Mouse (Mus musculus) myocyte (in vitro differentiated cells): ENCODE measurements around the gene Swap70. TPM values are rescaled to one million over a fixed set of nuclear protein-coding genes. Genes with fewer than 3 reads are reported as not detected.

Experiments
- H3K27me3 ChIP-seq: one replicate; pipeline ENCODE4 v1.6.1; 2011; ENCODE audit not compliant: control insufficient read depth, insufficient read depth, insufficient read length
- H3K36me3 ChIP-seq: one replicate; pipeline ENCODE4 v1.6.1; 2011; ENCODE audit not compliant: control insufficient read depth, insufficient read depth
- H3K4me2 ChIP-seq: one replicate; pipeline ENCODE4 v1.6.1; 2011; ENCODE audit warnings: low read depth, control low read depth
- H3K4me3 ChIP-seq: one replicate; pipeline ENCODE4 v1.5.1; 2011; ENCODE audit warnings: mild to moderate bottlenecking, control low read depth, moderate library complexity
- H3K79me2 ChIP-seq: one replicate; pipeline ENCODE4 v1.6.1; 2011; ENCODE audit not compliant: control insufficient read depth, insufficient read depth
- H3ac ChIP-seq: one replicate; pipeline ENCODE4 v1.6.1; 2011; ENCODE audit not compliant: control insufficient read depth, insufficient read length
- CEBPB ChIP-seq: IDR thresholded peaks from 2 replicates; pipeline ENCODE4 v1.6.1; 2011; ENCODE audit warnings: mild to moderate bottlenecking, moderate library complexity; ENCODE audit not compliant: poor library complexity, insufficient read depth, severe bottlenecking
- E2F4 ChIP-seq: IDR thresholded peaks from one replicate; pipeline ENCODE4 v1.6.1; 2011; ENCODE audit warnings: mild to moderate bottlenecking, control low read depth, moderate library complexity; ENCODE audit not compliant: insufficient read depth
- MAX ChIP-seq: IDR thresholded peaks from one replicate; pipeline ENCODE4 v1.6.1; 2011; ENCODE audit warnings: low read depth, mild to moderate bottlenecking, control low read depth
- MYOD1 ChIP-seq, 3 experiments: IDR thresholded peaks; one replicate each; pipeline ENCODE4 v1.6.1; 2011; ENCODE audit warnings: control low read depth in 2 of 3, low read depth in 2 of 3, mild to moderate bottlenecking in 2 of 3, moderate library complexity in 1 of 3; ENCODE audit not compliant: insufficient read length in 2 of 3, control insufficient read depth in 1 of 3
- MYOG ChIP-seq, 3 experiments: IDR thresholded peaks; one replicate each; pipeline ENCODE4 v1.6.1; 2011; ENCODE audit warnings: control low read depth in 2 of 3, low read depth in 2 of 3, mild to moderate bottlenecking in 2 of 3; ENCODE audit not compliant: insufficient read length in 2 of 3, control insufficient read depth in 1 of 3, insufficient read depth in 1 of 3
- POLR2A ChIP-seq: IDR thresholded peaks from one replicate; pipeline ENCODE4 v1.6.1; 2011; ENCODE audit warnings: low read depth, mild to moderate bottlenecking, control low read depth, moderate library complexity; ENCODE audit not compliant: insufficient read length
- POLR2AphosphoS2 ChIP-seq: IDR thresholded peaks from one replicate; pipeline ENCODE4 v1.6.1; 2011; ENCODE audit warnings: low read depth, control low read depth; ENCODE audit not compliant: insufficient read length
- REST ChIP-seq: IDR thresholded peaks from one replicate; pipeline ENCODE4 v1.6.1; 2011; ENCODE audit warnings: mild to moderate bottlenecking, control low read depth, moderate library complexity; ENCODE audit not compliant: insufficient read depth, insufficient read length
- SRF ChIP-seq: IDR thresholded peaks from one replicate; pipeline ENCODE4 v1.6.1; 2011; ENCODE audit warnings: low read depth; ENCODE audit not compliant: control insufficient read depth, insufficient read length
- TCF12 ChIP-seq: IDR thresholded peaks from one replicate; pipeline ENCODE4 v1.6.1; 2011; ENCODE audit warnings: mild to moderate bottlenecking, control low read depth; ENCODE audit not compliant: poor library complexity, insufficient read depth, severe bottlenecking
- TCF3 ChIP-seq: IDR thresholded peaks from one replicate; pipeline ENCODE4 v1.6.1; 2011; ENCODE audit warnings: low read depth, control low read depth; ENCODE audit not compliant: insufficient read length
- USF1 ChIP-seq: IDR thresholded peaks from one replicate; pipeline ENCODE4 v1.6.1; 2011; ENCODE audit warnings: low read depth, mild to moderate bottlenecking, control low read depth, moderate library complexity
- polyA plus RNA-seq: library from polyadenylated mRNA; unstranded; fragments of >200 nt; fragmentation: generic; extraction: Trizol; gene quantifications from one replicate; pipeline ENCODE4 v1.2.1, GENCODE M21; 2012; ENCODE audit warnings: missing spikeins

The Swap70 gene
- polyA plus RNA-seq, 1 experiment, result 11.4 TPM

GRCm38 (mm10) chr7:110325381-110326110 is 104.0 kb downstream of the Swap70 start:
- Histone ChIP-seq H3K27me3 (no peaks in the 10 kb centered on the region), H3K79me2 (no peaks in the 10 kb centered on the region), H3K4me2 (no peak overlapping the region), H3ac (no peak overlapping the region), H3K36me3 (peaks cover 30% of the 10 kb centered on the region), H3K4me3 (no peak overlapping the region)
- TF ChIP-seq SRF, result no peak
- no peak for TF ChIP-seq POLR2AphosphoS2
- TF ChIP-seq MAX, result no peak
- TF ChIP-seq POLR2A, result no peak
- TF ChIP-seq TCF3, result no peak
- no peak for TF ChIP-seq TCF12
- no peak for TF ChIP-seq REST
- no peak for TF ChIP-seq E2F4
- no peak for TF ChIP-seq MYOG (IDR thresholded peaks at IDR 0.05; ENCODE audit: control insufficient read depth in 1 of 3, insufficient read depth in 1 of 3, insufficient read length in 2 of 3, low read depth in 2 of 3)
- TF ChIP-seq USF1, result no peak
- TF ChIP-seq MYOD1 (IDR thresholded peaks at IDR 0.05; ENCODE audit: control insufficient read depth in 1 of 3, insufficient read length in 2 of 3, low read depth in 2 of 3), result no peak
- no peak for TF ChIP-seq CEBPB

Other genes with a start within 250 kb of the Swap70 start
- gene Tmem41b, start 234.8 kb upstream of the Swap70 start, polyA plus RNA-seq, result 32.2 TPM
- gene Ipo7, start 203.4 kb upstream of the Swap70 start, polyA plus RNA-seq, result 28.3 TPM
- 6.4 TPM for gene Zfp143, start 160.5 kb upstream of the Swap70 start, polyA plus RNA-seq
- gene Wee1, start 99.7 kb upstream of the Swap70 start, polyA plus RNA-seq, result 4.6 TPM